Mouse (Mus musculus): ENCODE results near the gene Rtl4.

Rtl4 gene

GRCm38 (mm10) chrX:144688207-144689118 lies at the start of gene Rtl4:
Gene Rtl4 (plus strand): TSS chrX:144688907.
- no peak for DNase-seq

- no peak for DNase-seq
Measured at GRCm38 (mm10) chrX:144644756-144645155, 44.0 kb upstream of the Rtl4 start.

- DNase-seq, result no peak
Measured at GRCm38 (mm10) chrX:144645394-144645793, 43.3 kb upstream of the Rtl4 start.

- DNase-seq, result no peak
Measured at GRCm38 (mm10) chrX:144652196-144652595, 36.5 kb upstream of the Rtl4 start.

- no peak for DNase-seq
Measured at GRCm38 (mm10) chrX:144687742-144688141, 965 bp upstream of the Rtl4 start.

- DNase-seq, result no peak
Measured at GRCm38 (mm10) chrX:144688142-144688206, 733 bp upstream of the Rtl4 start, which contains the start of gene Trpc5. Gene Trpc5 (minus strand): TSS chrX:144688180.

GRCm38 (mm10) chrX:144689119-144689858 lies 582 bp downstream of the Rtl4 start:
- no peak for DNase-seq

GRCm38 (mm10) chrX:144689859-144690181 lies 1.1 kb downstream of the Rtl4 start:
- DNase-seq, result no peak

- no peak for DNase-seq
Measured at GRCm38 (mm10) chrX:144716330-144716729, 27.6 kb downstream of the Rtl4 start.

- no peak for DNase-seq
Measured at GRCm38 (mm10) chrX:144747528-144748049, 58.9 kb downstream of the Rtl4 start.

- no peak for DNase-seq
Measured at GRCm38 (mm10) chrX:144986980-144987379, 298.3 kb downstream of the Rtl4 start.

GRCm38 (mm10) chrX:145065484-145065913 lies 376.8 kb downstream of the Rtl4 start:
- DNase-seq, result no peak

- no peak for DNase-seq
Measured at GRCm38 (mm10) chrX:145089802-145090201, 401.1 kb downstream of the Rtl4 start.

- DNase-seq, result no peak
Measured at GRCm38 (mm10) chrX:145090360-145090759, 401.7 kb downstream of the Rtl4 start.

- no peak for DNase-seq
Measured at GRCm38 (mm10) chrX:145090964-145091363, 402.3 kb downstream of the Rtl4 start.

Data from thymus, adult 18-20 months (tissue).